Mouse (Mus musculus) ES-Bruce4 (cell line): Measurements from ENCODE around the gene Triobp. TPM values are rescaled to one million over a fixed set of nuclear protein-coding genes. Genes with fewer than 3 reads are reported as not detected.

Source experiments
- H3K27ac ChIP-seq: 2 replicates; pipeline ENCODE4 v1.5.1; 2012; ENCODE audit warnings: low read length, inconsistent platforms; ENCODE audit not compliant: insufficient read depth
- H3K27me3 ChIP-seq: 2 replicates; pipeline ENCODE4 v1.6.1; 2012; ENCODE audit warnings: mild to moderate bottlenecking, low read length, inconsistent platforms; ENCODE audit not compliant: control insufficient read depth, poor library complexity, insufficient read depth, severe bottlenecking
- H3K36me3 ChIP-seq: 2 replicates; pipeline ENCODE4 v1.6.1; 2012; ENCODE audit warnings: inconsistent platforms, mild to moderate bottlenecking, low read length, moderate library complexity; ENCODE audit not compliant: control insufficient read depth, poor library complexity, insufficient read depth, severe bottlenecking
- H3K4me1 ChIP-seq: one replicate; pipeline ENCODE4 v1.8.1; 2011; ENCODE audit warnings: low read length; ENCODE audit not compliant: control insufficient read depth, insufficient read depth
- H3K4me3 ChIP-seq: 2 replicates; pipeline ENCODE4 v1.5.1; 2011; ENCODE audit warnings: low read depth, mild to moderate bottlenecking, low read length
- H3K9ac ChIP-seq: 2 replicates; pipeline ENCODE4 v1.6.1; 2012; ENCODE audit warnings: low read depth, mild to moderate bottlenecking, inconsistent platforms; ENCODE audit not compliant: poor library complexity, severe bottlenecking
- H3K9me3 ChIP-seq: replicated peaks from 2 replicates; pipeline ENCODE4 v1.6.1; 2012; ENCODE audit warnings: mild to moderate bottlenecking, low read length, inconsistent platforms; ENCODE audit not compliant: control insufficient read depth, poor library complexity, insufficient read depth, severe bottlenecking
- CTCF ChIP-seq: IDR thresholded peaks from one replicate; pipeline ENCODE4 v1.8.1; 2011; ENCODE audit warnings: low read depth, low read length
- EP300 ChIP-seq: IDR thresholded peaks from 2 replicates; pipeline ENCODE4 v1.6.1; 2011; ENCODE audit warnings: low read depth, low read length; ENCODE audit not compliant: insufficient read depth
- POLR2A ChIP-seq: IDR thresholded peaks from one replicate; pipeline ENCODE4 v1.8.1; 2011; ENCODE audit warnings: low read length; ENCODE audit not compliant: insufficient read depth
- polyA plus RNA-seq: library from polyadenylated mRNA; stranded (reverse); fragments of >200 nt; gene quantifications from 2 replicates; pipeline ENCODE4 v1.2.4, GENCODE M21; 2011; ENCODE audit warnings: low read depth; ENCODE audit not compliant: missing spikeins, insufficient read depth, insufficient read length

Gene Triobp
- polyA plus RNA-seq, 1 experiment = 49.5 TPM

DNA sequence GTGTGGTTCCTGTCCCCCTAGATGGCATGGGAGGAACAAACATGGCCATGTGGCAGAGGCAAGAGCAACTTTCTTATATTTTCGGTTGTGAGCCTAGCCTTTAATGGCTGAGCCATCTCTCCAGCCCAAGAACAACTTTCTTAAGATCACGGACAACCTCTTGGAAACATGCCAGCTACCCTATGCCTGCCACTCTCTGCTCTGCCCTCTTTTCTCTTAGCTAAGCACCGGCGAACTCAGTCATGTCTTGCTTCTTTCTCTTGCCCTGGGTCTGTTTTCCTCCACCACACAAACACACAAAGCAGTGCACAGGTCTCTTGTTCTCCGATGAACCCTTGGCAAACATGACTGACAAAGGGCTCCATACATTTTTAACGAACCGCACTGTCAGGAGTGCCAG, 1.3 kb upstream of the Triobp start:
- no peaks in the 10 kb centered on the region for H3K27me3 ChIP-seq
- no peaks in the 10 kb centered on the region for H3K9me3 ChIP-seq
- H3K9ac ChIP-seq = no peak overlapping the region
- TF ChIP-seq POLR2A = no peak
- no peak for TF ChIP-seq CTCF
- TF ChIP-seq EP300 = no peak
- H3K27ac ChIP-seq = no peak overlapping the region
- 0 out of 2 replicates have a peak, but pooled peaks cover 3% of the 10 kb centered on the region for H3K36me3 ChIP-seq
- no peak overlapping the region for H3K4me3 ChIP-seq
- no peaks in the 10 kb centered on the region for H3K4me1 ChIP-seq

DNA sequence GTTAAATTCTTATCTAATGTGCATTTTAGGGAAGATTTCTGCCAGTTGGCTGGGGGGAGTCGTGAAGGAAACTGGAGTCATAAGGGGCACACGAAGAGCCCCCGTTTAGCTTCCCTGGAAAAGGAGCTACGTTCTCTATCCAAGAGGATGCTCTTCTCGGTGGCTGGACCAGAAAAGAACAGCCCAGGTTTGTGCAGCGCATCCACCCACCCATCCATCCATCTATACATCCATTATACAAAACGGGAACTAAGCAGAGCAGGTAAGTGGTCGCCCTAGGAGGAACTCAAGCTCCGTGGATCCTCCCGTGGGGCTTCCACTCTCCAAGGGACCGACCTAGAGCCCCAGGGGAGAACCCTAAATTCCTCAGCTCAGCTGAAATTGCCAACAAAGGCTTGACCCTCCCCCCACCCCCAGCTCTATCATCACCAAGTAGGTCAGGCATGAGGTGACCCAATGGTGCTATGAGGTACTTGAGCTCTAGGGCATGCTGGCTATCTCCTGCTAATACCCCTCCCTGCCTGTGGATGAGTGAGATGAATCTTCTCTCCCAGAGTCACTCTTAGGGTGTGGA, 715 bp downstream of the Triobp start:
- no peak overlapping the region for H3K27ac ChIP-seq
- H3K9ac ChIP-seq = peak overlapping the region; percentile 26; the same call in 1 of the 2 replicates
- H3K9me3 ChIP-seq = no peaks in the 10 kb centered on the region
- no peak for TF ChIP-seq POLR2A
- TF ChIP-seq EP300 = no peak
- TF ChIP-seq CTCF = no peak
- H3K27me3 ChIP-seq = no peaks in the 10 kb centered on the region
- H3K4me3 ChIP-seq = peak overlapping the region; percentile 55
- H3K36me3 ChIP-seq = no peaks in the 10 kb centered on the region
- H3K4me1 ChIP-seq = no peaks in the 10 kb centered on the region

DNA sequence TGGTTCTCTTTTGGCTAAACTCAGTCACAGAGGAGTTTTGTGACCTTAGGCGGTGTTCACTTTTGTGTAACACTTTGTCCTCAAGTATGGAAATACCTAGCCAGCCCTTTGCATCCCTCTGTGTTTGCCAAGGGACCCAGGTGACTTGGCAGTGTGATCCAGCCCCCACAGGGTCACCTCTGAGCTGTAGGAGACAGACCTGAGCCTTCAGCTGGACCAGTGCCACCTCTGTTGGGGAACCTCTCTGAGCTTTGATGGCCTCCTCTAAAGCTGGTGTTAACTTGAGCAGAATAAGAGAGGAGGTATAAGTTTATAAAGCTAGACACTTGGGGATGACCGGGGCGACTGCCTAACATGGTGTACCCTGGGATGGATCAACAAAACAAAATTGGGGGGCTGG, 1.4 kb downstream of the Triobp start:
- Histone ChIP-seq H3K9me3 (no peaks in the 10 kb centered on the region), H3K4me3 (no peak overlapping the region)
- TF ChIP-seq POLR2A = no peak
- TF ChIP-seq EP300 = no peak
- no peak for TF ChIP-seq CTCF

DNA sequence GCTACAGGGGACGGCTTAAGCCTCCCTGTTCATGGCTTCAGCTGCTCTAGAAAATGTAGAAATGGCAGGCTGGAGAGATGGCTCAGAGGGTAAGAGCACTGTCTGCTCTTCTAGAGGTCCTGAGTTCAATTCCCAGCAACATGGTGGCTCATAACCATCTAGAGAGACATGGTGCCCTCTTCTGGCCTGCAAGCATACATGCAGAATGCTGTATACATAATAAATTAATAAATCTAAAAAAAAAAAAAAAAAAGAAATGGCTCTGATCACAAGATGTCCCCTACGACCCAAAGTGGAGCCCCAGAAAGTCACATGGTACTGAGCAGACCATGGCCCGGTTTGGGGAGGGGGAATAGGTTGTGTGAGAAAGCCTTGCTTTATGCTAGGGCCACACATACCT, 8.1 kb downstream of the Triobp start:
- Histone ChIP-seq H3K4me1 (no peaks in the 10 kb centered on the region), H3K4me3 (no peak overlapping the region), H3K9me3 (no peaks in the 10 kb centered on the region), H3K36me3 (no peaks in the 10 kb centered on the region), H3K27me3 (no peaks in the 10 kb centered on the region), H3K9ac (no peak overlapping the region), H3K27ac (no peak overlapping the region)
- TF ChIP-seq EP300 (no peak), CTCF (no peak), POLR2A (no peak)

More for the DNA sequence above, 1.4 kb downstream of the Triobp start:
- no peak overlapping the region for H3K27ac ChIP-seq
- no peak overlapping the region for H3K9ac ChIP-seq
- no peaks in the 10 kb centered on the region for H3K36me3 ChIP-seq
- H3K4me1 ChIP-seq = no peaks in the 10 kb centered on the region
- H3K27me3 ChIP-seq = no peaks in the 10 kb centered on the region

DNA sequence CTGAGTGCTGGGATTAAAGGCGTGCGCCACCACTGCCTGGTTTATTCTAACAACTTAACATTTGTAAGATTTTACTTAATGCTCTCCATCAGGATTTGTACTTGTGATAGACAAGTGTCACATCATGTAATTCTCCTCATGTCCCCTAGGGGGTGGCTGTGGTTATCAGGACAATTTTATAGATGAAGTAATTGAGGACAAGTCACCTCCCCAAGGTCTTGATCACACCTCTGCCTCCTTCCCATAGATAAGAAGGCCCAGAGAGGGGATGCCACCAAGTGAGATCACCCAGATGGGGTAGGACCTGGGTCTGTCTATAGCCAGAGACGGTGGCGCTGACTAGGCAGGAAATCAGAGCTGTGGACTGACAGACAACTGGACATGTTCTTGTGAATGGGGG, 8.8 kb downstream of the Triobp start:
- H3K27me3 ChIP-seq = no peaks in the 10 kb centered on the region
- H3K9me3 ChIP-seq = no peaks in the 10 kb centered on the region
- H3K36me3 ChIP-seq = no peaks in the 10 kb centered on the region
- TF ChIP-seq EP300 = no peak
- TF ChIP-seq CTCF = no peak
- no peak for TF ChIP-seq POLR2A
- H3K4me1 ChIP-seq = no peaks in the 10 kb centered on the region
- no peak overlapping the region for H3K27ac ChIP-seq
- H3K9ac ChIP-seq = no peak overlapping the region
- H3K4me3 ChIP-seq = no peak overlapping the region

DNA sequence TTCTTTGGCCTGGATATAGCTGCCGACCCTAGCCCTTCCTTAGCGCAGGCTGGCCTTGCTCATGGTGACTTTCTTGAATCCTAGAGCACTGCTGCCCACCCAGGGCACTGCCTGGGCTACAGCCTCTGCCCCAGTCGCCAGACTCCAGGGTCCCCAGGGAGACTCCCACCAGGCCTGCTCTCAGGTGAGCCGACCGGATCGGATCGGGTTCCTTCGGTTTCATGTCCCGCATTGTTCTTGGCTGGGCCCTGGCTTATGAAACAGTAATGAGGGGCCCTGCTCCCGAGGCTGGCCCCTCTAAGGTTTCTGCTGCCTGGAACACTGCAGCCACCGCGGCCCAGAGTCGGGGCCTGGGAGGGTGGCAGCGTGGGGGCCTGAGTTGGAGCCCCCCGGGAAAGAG, 9.5 kb downstream of the Triobp start:
- Histone ChIP-seq H3K9me3 (no peaks in the 10 kb centered on the region), H3K4me3 (no peak overlapping the region), H3K4me1 (no peaks in the 10 kb centered on the region), H3K27me3 (no peaks in the 10 kb centered on the region), H3K9ac (peak overlapping the region; percentile 38), H3K36me3 (no peaks in the 10 kb centered on the region), H3K27ac (no peak overlapping the region)
- no peak for TF ChIP-seq CTCF
- no peak for TF ChIP-seq POLR2A
- TF ChIP-seq EP300 = no peak
